Mouse (Mus musculus) erythroblast, adult 5-6 weeks (primary cell): Measurements from ENCODE around the gene A130010J15Rik. TPM values are rescaled to one million over a fixed set of nuclear protein-coding genes. Genes with fewer than 3 reads are reported as not detected.

Source experiments
- ATAC-seq: replicated peaks from 2 replicates; pipeline ENCODE4 v1.8.0; 2016; ENCODE audit warnings: moderate number of reproducible peaks, mild to moderate bottlenecking, moderate TSS enrichment, inconsistent platforms; ENCODE audit not compliant: poor library complexity, low FRiP score, severe bottlenecking
- total RNA-seq, 2 experiments: library from RNA; stranded (forward) in 1 of 2; stranded (reverse) in 1 of 2; fragments of 150-400 nt in 1 of 2; fragments of 200-764, 138-1000 nt in 1 of 2; gene quantifications; 2 replicates each; pipeline versions ENCODE4 v1.2.3 to v1.2.4; 2015 to 2017; ENCODE audit warnings: low replicate concordance in 2 of 2

Gene A130010J15Rik
- total RNA-seq, 2 experiments from 2014 or later = 1.4 to 2.9 TPM

GRCm38 (mm10) chr1:193195169-193195810 is 27.4 kb downstream of the A130010J15Rik start:
- ATAC-seq = no peak

- no peak for ATAC-seq
Observed at GRCm38 (mm10) chr1:193197494-193198205, 29.8 kb downstream of the A130010J15Rik start.

- ATAC-seq = no peak
Observed at GRCm38 (mm10) chr1:193198312-193198711, 30.5 kb downstream of the A130010J15Rik start.

GRCm38 (mm10) chr1:193200640-193201382 is 33.0 kb downstream of the A130010J15Rik start:
- no peak for ATAC-seq

- no peak for ATAC-seq
Observed at GRCm38 (mm10) chr1:193201383-193201778, 33.5 kb downstream of the A130010J15Rik start, which contains the start of gene Traf3ip3. Traf3ip3 (minus strand) TSS chr1:193201703.

GRCm38 (mm10) chr1:193203821-193204220 is 36.0 kb downstream of the A130010J15Rik start:
- ATAC-seq = no peak

GRCm38 (mm10) chr1:193205431-193205830 is 37.6 kb downstream of the A130010J15Rik start:
- no peak for ATAC-seq

GRCm38 (mm10) chr1:193207503-193207902 is 39.7 kb downstream of the A130010J15Rik start, which contains the start of gene Lamb3:
Lamb3 (plus strand) TSS chr1:193207699.
- ATAC-seq = no peak

- peak; percentile 46; the same call in 1 of the 2 replicates for ATAC-seq
Observed at GRCm38 (mm10) chr1:193208178-193208577, 40.3 kb downstream of the A130010J15Rik start.

GRCm38 (mm10) chr1:193211371-193211770 is 43.5 kb downstream of the A130010J15Rik start:
- ATAC-seq = no peak

- no peak for ATAC-seq
Observed at GRCm38 (mm10) chr1:193214053-193214452, 46.2 kb downstream of the A130010J15Rik start.

- ATAC-seq = no peak
Observed at GRCm38 (mm10) chr1:193216000-193216399, 48.2 kb downstream of the A130010J15Rik start.

- no peak for ATAC-seq
Observed at GRCm38 (mm10) chr1:193220408-193220807, 52.6 kb downstream of the A130010J15Rik start.

GRCm38 (mm10) chr1:193225531-193225930 is 57.7 kb downstream of the A130010J15Rik start:
- ATAC-seq = no peak

GRCm38 (mm10) chr1:193226114-193226513 is 58.3 kb downstream of the A130010J15Rik start:
- ATAC-seq = no peak

- no peak for ATAC-seq
Observed at GRCm38 (mm10) chr1:193226724-193227522, 59.1 kb downstream of the A130010J15Rik start.
